Mouse (Mus musculus) MEL (cell line): ENCODE results near the gene Stat5a. TPM values are rescaled to one million over a fixed set of nuclear protein-coding genes. Genes with fewer than 3 reads are reported as not detected.
A peak's percentile ranks its signal among the peaks of the same experiment; 100 is the strongest.

Source experiments
- DNase-seq: peaks from one replicate; pipeline ENCODE4 v3.0.0; 2011; ENCODE audit warnings: low read depth, low spot score
- H3K27ac ChIP-seq: 2 replicates; pipeline ENCODE4 v1.5.1; 2012; ENCODE audit warnings: low read depth, mild to moderate bottlenecking, control low read depth, low read length, moderate library complexity; ENCODE audit not compliant: control insufficient read depth
- H3K27me3 ChIP-seq, 2 experiments: fragments of 150-350 bp in 1 of 2; sonication (generic) in 1 of 2; 2 replicates each; pipeline ENCODE4 v1.6.1; 2012; ENCODE audit warnings: low read length in 2 of 2, mild to moderate bottlenecking in 2 of 2, improper control_type of control experiment in 1 of 2, moderate library complexity in 1 of 2; ENCODE audit not compliant: insufficient read depth in 2 of 2, control insufficient read depth in 1 of 2
- H3K36me3 ChIP-seq, 2 experiments: 2 replicates each; pipeline ENCODE4 v1.6.1; 2012 to 2014; ENCODE audit warnings: low read length in 2 of 2, improper control_type of control experiment in 1 of 2, inconsistent platforms in 1 of 2, mild to moderate bottlenecking in 1 of 2; ENCODE audit not compliant: insufficient read depth in 2 of 2, control insufficient read depth in 1 of 2
- H3K4me1 ChIP-seq, 2 experiments: fragments of 150-350 bp in 1 of 2; sonication (generic) in 1 of 2; 2 replicates each; pipeline ENCODE4 v1.6.1; 2012; ENCODE audit warnings: low read length in 2 of 2, improper control_type of control experiment in 1 of 2, mild to moderate bottlenecking in 1 of 2; ENCODE audit not compliant: insufficient read depth in 2 of 2, control insufficient read depth in 1 of 2
- H3K4me3 ChIP-seq, 2 experiments: fragments of 150-350 bp in 1 of 2; sonication (generic) in 1 of 2; 2 replicates each; pipeline ENCODE4 v1.5.1; 2012; ENCODE audit warnings: low read depth in 2 of 2, low read length in 2 of 2, mild to moderate bottlenecking in 2 of 2, moderate library complexity in 2 of 2, control low read depth in 1 of 2, improper control_type of control experiment in 1 of 2; ENCODE audit not compliant: control insufficient read depth in 1 of 2, insufficient read depth in 1 of 2
- H3K79me2 ChIP-seq: 2 replicates; pipeline ENCODE4 v1.6.1; 2012; ENCODE audit warnings: mild to moderate bottlenecking, low read length, moderate library complexity; ENCODE audit not compliant: control insufficient read depth, poor library complexity, insufficient read depth
- H3K9ac ChIP-seq: 2 replicates; pipeline ENCODE4 v1.6.1; 2012; ENCODE audit warnings: low read depth, mild to moderate bottlenecking, control low read depth, low read length, moderate library complexity; ENCODE audit not compliant: control insufficient read depth, poor library complexity, severe bottlenecking
- H3K9me3 ChIP-seq: fragments of 150-350 bp; sonication (generic); replicated peaks from 2 replicates; pipeline ENCODE4 v1.6.1; 2012; ENCODE audit warnings: mild to moderate bottlenecking, low read length, improper control_type of control experiment, moderate library complexity; ENCODE audit not compliant: insufficient read depth
- BHLHE40 ChIP-seq: IDR thresholded peaks from 2 replicates; pipeline ENCODE4 v1.6.1; 2012; ENCODE audit warnings: low read depth, mild to moderate bottlenecking, inconsistent platforms, low read length, improper control_type of control experiment, borderline replicate concordance
- CHD2 ChIP-seq: IDR thresholded peaks from 2 replicates; pipeline ENCODE4 v1.6.1; 2011; ENCODE audit warnings: low read length, improper control_type of control experiment
- CTCF ChIP-seq, 3 experiments: IDR thresholded peaks in 2 of 3; conservative IDR thresholded peaks in 1 of 3; 2 replicates each; pipeline ENCODE4 v1.5.1; 2011 to 2012; ENCODE audit warnings: low read length in 3 of 3, low read depth in 2 of 3, mild to moderate bottlenecking in 2 of 3, improper control_type of control experiment in 1 of 3, inconsistent platforms in 1 of 3, mixed read lengths in 1 of 3, moderate library complexity in 1 of 3; ENCODE audit not compliant: control insufficient read depth in 1 of 3, insufficient read depth in 1 of 3, poor library complexity in 1 of 3, severe bottlenecking in 1 of 3
- EP300 ChIP-seq, 2 experiments: IDR thresholded peaks; 2 replicates each; pipeline ENCODE4 v1.6.1; 2011; ENCODE audit warnings: improper control_type of control experiment in 2 of 2, low read length in 2 of 2, low read depth in 1 of 2, mild to moderate bottlenecking in 1 of 2
- ETS1 ChIP-seq: IDR thresholded peaks from 2 replicates; pipeline ENCODE4 v1.6.1; 2012; ENCODE audit warnings: low read depth, mild to moderate bottlenecking, inconsistent platforms, low read length, improper control_type of control experiment, moderate library complexity
- GABPA ChIP-seq: IDR thresholded peaks from 2 replicates; pipeline ENCODE4 v1.6.1; 2012; ENCODE audit warnings: low read depth, mild to moderate bottlenecking, inconsistent platforms, low read length, improper control_type of control experiment, moderate library complexity
- GATA1 ChIP-seq: IDR thresholded peaks from 2 replicates; pipeline ENCODE4 v1.6.1; 2011; ENCODE audit warnings: low read depth, low read length, improper control_type of control experiment
- HCFC1 ChIP-seq: IDR thresholded peaks from 2 replicates; pipeline ENCODE4 v1.6.1; 2012; ENCODE audit warnings: low read depth, mild to moderate bottlenecking, inconsistent platforms, low read length, improper control_type of control experiment, moderate library complexity
- KAT2A ChIP-seq: conservative IDR thresholded peaks from 2 replicates; pipeline ENCODE4 v1.6.1; 2012; ENCODE audit warnings: low read depth, low read length, improper control_type of control experiment, inconsistent platforms
- MAFK ChIP-seq: IDR thresholded peaks from 2 replicates; pipeline ENCODE4 v1.6.1; 2011; ENCODE audit warnings: low read depth, mild to moderate bottlenecking, low read length, improper control_type of control experiment, borderline replicate concordance
- MAX ChIP-seq: IDR thresholded peaks from 2 replicates; pipeline ENCODE4 v1.6.1; 2011; ENCODE audit warnings: low read length, improper control_type of control experiment
- MXI1 ChIP-seq: IDR thresholded peaks from 2 replicates; pipeline ENCODE4 v1.6.1; 2011; ENCODE audit warnings: mild to moderate bottlenecking, low read depth, low read length, improper control_type of control experiment
- POLR2A ChIP-seq, 2 experiments: IDR thresholded peaks; 2 replicates each; pipeline ENCODE4 v1.6.1; 2011 to 2012; ENCODE audit warnings: low read length in 2 of 2, mild to moderate bottlenecking in 2 of 2, control low read depth in 1 of 2, improper control_type of control experiment in 1 of 2, low read depth in 1 of 2, moderate library complexity in 1 of 2; ENCODE audit not compliant: control insufficient read depth in 1 of 2, insufficient read depth in 1 of 2, poor library complexity in 1 of 2
- POLR2AphosphoS5 ChIP-seq: IDR thresholded peaks from 2 replicates; pipeline ENCODE4 v1.6.1; 2012; ENCODE audit warnings: low read depth, borderline replicate concordance, mild to moderate bottlenecking, inconsistent platforms, low read length, moderate library complexity, mixed read lengths
- RAD21 ChIP-seq: IDR thresholded peaks from 2 replicates; pipeline ENCODE4 v1.6.1; 2011; ENCODE audit warnings: mild to moderate bottlenecking, low read depth, low read length, improper control_type of control experiment
- SIN3A ChIP-seq: IDR thresholded peaks from 2 replicates; pipeline ENCODE4 v1.6.1; 2012; ENCODE audit warnings: low read length, improper control_type of control experiment, inconsistent platforms
- SMC3 ChIP-seq: IDR thresholded peaks from 2 replicates; pipeline ENCODE4 v1.6.1; 2011; ENCODE audit warnings: low read depth, low read length, improper control_type of control experiment
- TBP ChIP-seq: IDR thresholded peaks from 2 replicates; pipeline ENCODE4 v1.8.0; 2011; ENCODE audit warnings: low read depth, low read length, improper control_type of control experiment
- TCF12 ChIP-seq: IDR thresholded peaks from 2 replicates; pipeline ENCODE4 v1.6.1; 2014; ENCODE audit warnings: low read depth, mild to moderate bottlenecking, inconsistent platforms, low read length, improper control_type of control experiment, moderate library complexity
- UBTF ChIP-seq: IDR thresholded peaks from 2 replicates; pipeline ENCODE4 v1.6.1; 2012; ENCODE audit warnings: low read depth, mild to moderate bottlenecking, inconsistent platforms, low read length, improper control_type of control experiment, moderate library complexity, borderline replicate concordance; ENCODE audit not compliant: insufficient read depth
- USF1 ChIP-seq: IDR thresholded peaks from 2 replicates; pipeline ENCODE4 v1.6.1; 2014; ENCODE audit warnings: low read depth, mild to moderate bottlenecking, inconsistent platforms, low read length, improper control_type of control experiment, moderate library complexity
- USF2 ChIP-seq, 2 experiments: IDR thresholded peaks; 2 replicates each; pipeline ENCODE4 v1.6.1; 2011 to 2012; ENCODE audit warnings: improper control_type of control experiment in 2 of 2, low read length in 2 of 2, borderline replicate concordance in 1 of 2, inconsistent platforms in 1 of 2, low read depth in 1 of 2, mild to moderate bottlenecking in 1 of 2; ENCODE audit not compliant: insufficient read depth in 1 of 2
- ZC3H11A ChIP-seq: IDR thresholded peaks from 2 replicates; pipeline ENCODE4 v1.6.1; 2012; ENCODE audit warnings: low read depth, mild to moderate bottlenecking, inconsistent platforms, low read length, improper control_type of control experiment
- polyA plus RNA-seq, 2 experiments: library from polyadenylated mRNA; stranded (reverse) in 1 of 2; unstranded in 1 of 2; fragments of >175 nt in 1 of 2; fragments of >200 nt in 1 of 2; gene quantifications; 2 replicates each; pipeline versions ENCODE4 v1.2.1 to v1.2.4; 2012; ENCODE audit warnings: low replicate concordance in 2 of 2, low read depth in 1 of 2; ENCODE audit not compliant: insufficient read length in 2 of 2, insufficient read depth in 1 of 2, missing spikeins in 1 of 2
- total RNA-seq: library from RNA; depleted of rRNA; stranded (reverse); fragments of 300-350 nt; gene quantifications from 2 replicates; pipeline ENCODE4 v1.2.3, GENCODE M21; 2012

The Stat5a gene
- total and polyA plus RNA-seq, 3 experiments, result 54.2 to 86.8 TPM; not detected in 1

- peaks cover 21 to 26% of the 10 kb centered on the region in 2 experiments for H3K4me1 ChIP-seq
Observed at GRCm38 (mm10) chr11:100831396-100831795, 27.8 kb upstream of the Stat5a start.

GRCm38 (mm10) chr11:100833466-100833865, 25.7 kb upstream of the Stat5a start:
- peaks cover 7 to 8% of the 10 kb centered on the region in 2 experiments; a peak in 3 of 4 replicates for H3K4me1 ChIP-seq
- no peak overlapping the region for H3K27ac ChIP-seq
- H3K9me3 ChIP-seq, result no peaks in the 10 kb centered on the region
- H3K36me3 ChIP-seq, result peaks cover 4 to 7% of the 10 kb centered on the region in 2 experiments; a peak in 3 of 4 replicates
- no peak overlapping the region for H3K9ac ChIP-seq
- DNase-seq, result no peak
- TF ChIP-seq UBTF, result no peak
- TF ChIP-seq CTCF (IDR thresholded peaks at IDR 0.05 in 2 of 3, conservative IDR thresholded peaks at IDR 0.05 in 1 of 3; ENCODE audit: control insufficient read depth in 1 of 3, insufficient read depth in 1 of 3, low read depth in 2 of 3, low read length in 3 of 3, poor library complexity in 1 of 3, severe bottlenecking in 1 of 3), result peak in 1 of 3 experiments; percentile 28; a peak in 2 of 6 replicates
- peak; percentile 41 for TF ChIP-seq SMC3
- no peak for TF ChIP-seq GATA1
- TF ChIP-seq, all 39 proteins: peak for 2
- Histone ChIP-seq H3K4me3 (no peak overlapping the region), H3K27me3 (no peaks in the 10 kb centered on the region), H3K79me2 (peaks cover 1% of the 10 kb centered on the region; the same call in 1 of the 2 replicates)

More at GRCm38 (mm10) chr11:100831396-100831795, 27.8 kb upstream of the Stat5a start:
- no peak for TF ChIP-seq TBP
- no peak for TF ChIP-seq MAX
- TF ChIP-seq POLR2AphosphoS5, result no peak
- TF ChIP-seq TCF12, result no peak
- no peak for TF ChIP-seq USF1
- no peak for TF ChIP-seq MXI1
- TF ChIP-seq CHD2, result no peak
- no peak for TF ChIP-seq SIN3A
- TF ChIP-seq BHLHE40, result no peak
- Histone ChIP-seq H3K9me3 (no peaks in the 10 kb centered on the region), H3K27me3 (no peaks in the 10 kb centered on the region), H3K27ac (no peak overlapping the region), H3K4me3 (no peak overlapping the region), H3K79me2 (peaks cover 1% of the 10 kb centered on the region; the same call in 1 of the 2 replicates), H3K9ac (no peak overlapping the region), H3K36me3 (peaks cover 0 to 25% of the 10 kb centered on the region in 2 experiments; a peak in 2 of 4 replicates)
- DNase-seq, result no peak

GRCm38 (mm10) chr11:100836923-100837702, 22.0 kb upstream of the Stat5a start:
- Histone ChIP-seq H3K27me3 (no peaks in the 10 kb centered on the region), H3K4me3 (no peak overlapping the region), H3K27ac (no peak overlapping the region), H3K9me3 (no peaks in the 10 kb centered on the region), H3K79me2 (peaks cover 16% of the 10 kb centered on the region), H3K36me3 (peaks cover 2 to 4% of the 10 kb centered on the region in 2 experiments; a peak in 1 of 4 replicates), H3K9ac (no peak overlapping the region), H3K4me1 (peaks cover 0 to 4% of the 10 kb centered on the region in 2 experiments; a peak in 1 of 4 replicates)
- DNase-seq, result peak; percentile 52
- TF ChIP-seq KAT2A (no peak), EP300 (IDR thresholded peaks at IDR 0.05; ENCODE audit: low read depth in 1 of 2, low read length in 2 of 2) (no peak), RAD21 (peak; percentile 67), MAFK (no peak), USF2 (IDR thresholded peaks at IDR 0.05; ENCODE audit: borderline replicate concordance in 1 of 2, insufficient read depth in 1 of 2, low read depth in 1 of 2, low read length in 2 of 2) (no peak), MXI1 (no peak), POLR2A (IDR thresholded peaks at IDR 0.05; ENCODE audit: control insufficient read depth in 1 of 2, insufficient read depth in 1 of 2, low read depth in 1 of 2, low read length in 2 of 2, poor library complexity in 1 of 2) (no peak), CTCF (IDR thresholded peaks at IDR 0.05 in 2 of 3, conservative IDR thresholded peaks at IDR 0.05 in 1 of 3; ENCODE audit: control insufficient read depth in 1 of 3, insufficient read depth in 1 of 3, low read depth in 2 of 3, low read length in 3 of 3, poor library complexity in 1 of 3, severe bottlenecking in 1 of 3) (peak; percentile 64 to 67 (median 66)), UBTF (no peak), GABPA (no peak), ZC3H11A (peak; percentile 40), TBP (no peak), BHLHE40 (no peak), ETS1 (no peak), HCFC1 (no peak)
